Comparison of ENCODE assay signal across 11 mouse cellular contexts in genomic region chr13:23696061-23696474, GRCm38 (mm10). TPM values are rescaled to one million over a fixed set of nuclear protein-coding genes. Genes with fewer than 3 reads are reported as not detected.
DNase-seq lines count a peak whose midpoint lies in the region; ATAC-seq and TF ChIP-seq lines count a peak whose summit lies in the region.
"Had no signal": no experiment of that assay in that cellular context is flagged by ENCODE, and none has a peak within 500 bp of the region (broad histone marks: within the 10 kb centered on the region; RNA-seq: fewer than 3 reads in every experiment).

No protein-coding gene starts in this region.

- TF ChIP-seq POLR2A in spleen, adult 2 months (IDR thresholded peaks at IDR 0.05; ENCODE audit: low read depth, low read length), result no peak

- H3K9ac ChIP-seq in heart, embryonic 12.5 days, result no peak overlapping the region
- H3K9ac ChIP-seq in neural tube, embryonic 11.5 days (ENCODE audit: low read length), result no peak overlapping the region
- no peak overlapping the region for H3K9ac ChIP-seq in embryonic facial prominence, embryonic 13.5 days

- peaks cover 13% of the 10 kb centered on the region for H3K4me1 ChIP-seq in heart, embryonic 12.5 days (replicated peaks)
- 0 out of 2 replicates have a peak, but pooled peaks cover 3% of the 10 kb centered on the region for H3K4me1 ChIP-seq in neural tube, embryonic 11.5 days (ENCODE audit: control insufficient read depth, insufficient read depth, low read length)
- peaks cover 7% of the 10 kb centered on the region; the same call in 1 of the 2 replicates for H3K4me1 ChIP-seq in embryonic facial prominence, embryonic 13.5 days
- peaks cover 4% of the 10 kb centered on the region for H3K4me1 ChIP-seq in spleen, adult 2 months (ENCODE audit: control insufficient read depth, insufficient read depth, insufficient read length)

- no peaks in the 10 kb centered on the region for H3K27me3 ChIP-seq in heart, embryonic 12.5 days (replicated peaks)
- H3K27me3 ChIP-seq in neural tube, embryonic 11.5 days (ENCODE audit: control insufficient read depth, insufficient read depth, low read length), result no peaks in the 10 kb centered on the region
- no peaks in the 10 kb centered on the region for H3K27me3 ChIP-seq in embryonic facial prominence, embryonic 13.5 days
- no peaks in the 10 kb centered on the region for H3K27me3 ChIP-seq in spleen, adult 2 months (ENCODE audit: control insufficient read depth, insufficient read depth, low read length)

- no peak for ATAC-seq in heart, embryonic 12.5 days (ENCODE audit: insufficient number of reproducible peaks, low FRiP score)
- ATAC-seq in neural tube, embryonic 11.5 days (ENCODE audit: insufficient read depth, low FRiP score, low TSS enrichment), result no peak
- ATAC-seq in embryonic facial prominence, embryonic 13.5 days (ENCODE audit: insufficient number of reproducible peaks, insufficient read depth, low FRiP score, low TSS enrichment, low read depth), result no peak

- H3K36me3 ChIP-seq in heart, embryonic 12.5 days, result no peaks in the 10 kb centered on the region
- no peaks in the 10 kb centered on the region for H3K36me3 ChIP-seq in neural tube, embryonic 11.5 days (ENCODE audit: control insufficient read depth, insufficient read depth, low read length)
- no peaks in the 10 kb centered on the region for H3K36me3 ChIP-seq in embryonic facial prominence, embryonic 13.5 days
- no peaks in the 10 kb centered on the region for H3K36me3 ChIP-seq in spleen, adult 2 months (ENCODE audit: control insufficient read depth, insufficient read depth, low read length)

- no peak for DNase-seq in heart, adult 9 months (ENCODE audit: low spot score in 2 of 2)
- DNase-seq in neural tube, embryonic 11.5 days (ENCODE audit: low spot score), result no peak
- DNase-seq in neural tube, embryonic 10.5 days (ENCODE audit: extremely low spot score, low spot score), result no peak
- no peak for DNase-seq in spleen, adult 2 months (ENCODE audit: low read depth in 1 of 2, low spot score in 2 of 2)
- no peak for DNase-seq in left cerebral cortex, adult 18-20 months (ENCODE audit: low spot score in 2 of 2)
- DNase-seq in embryo, embryonic 10.5 days (ENCODE audit: low spot score), result no peak
- DNase-seq: gastrocnemius, postnatal 25 days had no signal

- no peak overlapping the region for H3K4me3 ChIP-seq in heart, embryonic 12.5 days
- no peak overlapping the region for H3K4me3 ChIP-seq in neural tube, embryonic 11.5 days (ENCODE audit: low read depth, low read length)
- no peak overlapping the region for H3K4me3 ChIP-seq in embryonic facial prominence, embryonic 13.5 days
- H3K4me3 ChIP-seq in spleen, adult 2 months (ENCODE audit: extremely low read depth, insufficient read depth, insufficient read length), result no peak overlapping the region

- no peak overlapping the region for H3K27ac ChIP-seq in heart, embryonic 12.5 days (ENCODE audit: poor library complexity, severe bottlenecking)
- H3K27ac ChIP-seq in neural tube, embryonic 11.5 days (ENCODE audit: low read depth, low read length), result peak overlapping the region; percentile 17; the same call in 1 of the 2 replicates
- H3K27ac ChIP-seq in embryonic facial prominence, embryonic 13.5 days, result 0 out of 2 replicates have a peak overlapping the region, but pooled peaks have one; percentile 48
- H3K27ac ChIP-seq in spleen, adult 2 months (ENCODE audit: insufficient read depth, low read length), result 0 out of 2 replicates have a peak overlapping the region, but pooled peaks have one; percentile 2

- no peak for TF ChIP-seq CTCF in spleen, adult 2 months (IDR thresholded peaks at IDR 0.05; ENCODE audit: extremely low read depth, insufficient read depth, insufficient read length, insufficient replicate concordance)

- 51% methylated on average over 15 of the region's 15 CpGs for WGBS in heart, embryonic 12.5 days
- WGBS in neural tube, embryonic 11.5 days, result 54% methylated on average over 15 of the region's 15 CpGs
- WGBS in embryonic facial prominence, embryonic 13.5 days, result 57% methylated on average over 15 of the region's 15 CpGs
- WGBS in spleen, adult 2 months, result 58% methylated on average over 15 of the region's 15 CpGs

- peak overlapping the region; percentile 38 for H3K4me2 ChIP-seq in heart, embryonic 12.5 days
- no peak overlapping the region for H3K4me2 ChIP-seq in neural tube, embryonic 11.5 days (ENCODE audit: low read depth)
- H3K4me2 ChIP-seq in embryonic facial prominence, embryonic 13.5 days, result peak overlapping the region; percentile 1; the same call in 1 of the 2 replicates

- no peaks in the 10 kb centered on the region for H3K9me3 ChIP-seq in heart, embryonic 12.5 days (replicated peaks)
- H3K9me3 ChIP-seq in neural tube, embryonic 11.5 days (ENCODE audit: control insufficient read depth, low read length), result no peaks in the 10 kb centered on the region
- no peaks in the 10 kb centered on the region for H3K9me3 ChIP-seq in embryonic facial prominence, embryonic 13.5 days

RNA-seq across cellular contexts. Expression of gene Hist1h1t, which starts 0.5 kb away (rescaled TPM):
- not detected in 2 replicates for polyA plus RNA-seq in heart, embryonic 12.5 days (2016; fragmentation: Nextera tagmentation; extraction: Ambion mirVana)
- not detected in 2 replicates for polyA plus RNA-seq in neural tube, embryonic 11.5 days (2014; fragmentation: Nextera tagmentation; extraction: Ambion mirVana)
- polyA plus RNA-seq in embryonic facial prominence, embryonic 13.5 days (2015; fragmentation: Nextera tagmentation; extraction: Ambion mirVana), result not detected in 2 replicates
- polyA plus RNA-seq in spleen, adult 2 months (2012; rRNA removed), result not detected in 2 replicates
- total RNA-seq in left cerebral cortex, adult 18-20 months (2021), result not detected
- total RNA-seq: gastrocnemius, postnatal 25 days; layer of hippocampus, postnatal 14 days had no signal
- polyA plus RNA-seq: neural tube, embryonic 14.5 days had no signal

RNA-seq across cellular contexts. Expression of gene Hist1h4c, which starts 2.2 kb away (rescaled TPM):
- polyA plus RNA-seq in heart, embryonic 12.5 days (2016; fragmentation: Nextera tagmentation; extraction: Ambion mirVana), result 2.7 and 3.5 TPM in 2 replicates
- 4.1 and 5.2 TPM in 2 replicates for polyA plus RNA-seq in neural tube, embryonic 11.5 days (2014; fragmentation: Nextera tagmentation; extraction: Ambion mirVana)
- polyA plus RNA-seq in embryonic facial prominence, embryonic 13.5 days (2015; fragmentation: Nextera tagmentation; extraction: Ambion mirVana), result 6.3 and 9.0 TPM in 2 replicates
- 20.0 and 33.6 TPM in 2 replicates for polyA plus RNA-seq in spleen, adult 2 months (2012; rRNA removed)
- total RNA-seq in left cerebral cortex, adult 18-20 months (2021), result 100 to 1,000 TPM; 114 to 117 TPM

RNA-seq across cellular contexts. Expression of gene Hist1h2bc, which starts 12.1 kb away (rescaled TPM):
- polyA plus RNA-seq in heart, embryonic 12.5 days (2016; fragmentation: Nextera tagmentation; extraction: Ambion mirVana), result 43.6 and 49.5 TPM in 2 replicates
- 21.3 and 22.2 TPM in 2 replicates for polyA plus RNA-seq in neural tube, embryonic 11.5 days (2014; fragmentation: Nextera tagmentation; extraction: Ambion mirVana)
- 37.5 and 39.3 TPM in 2 replicates for polyA plus RNA-seq in embryonic facial prominence, embryonic 13.5 days (2015; fragmentation: Nextera tagmentation; extraction: Ambion mirVana)
- 41.8 and 44.4 TPM in 2 replicates for polyA plus RNA-seq in spleen, adult 2 months (2012; rRNA removed)
- 10 to 100 TPM; 29.7 to 32.4 TPM for total RNA-seq in left cerebral cortex, adult 18-20 months (2021)

RNA-seq across cellular contexts. Expression of gene Hist1h2ac, which starts 12.3 kb away (rescaled TPM):
- polyA plus RNA-seq in heart, embryonic 12.5 days (2016; fragmentation: Nextera tagmentation; extraction: Ambion mirVana), result 0.70 and 0.78 TPM in 2 replicates
- polyA plus RNA-seq in neural tube, embryonic 11.5 days (2014; fragmentation: Nextera tagmentation; extraction: Ambion mirVana), result 0.92 and 0.97 TPM in 2 replicates
- polyA plus RNA-seq in embryonic facial prominence, embryonic 13.5 days (2015; fragmentation: Nextera tagmentation; extraction: Ambion mirVana), result 1.2 and 1.4 TPM in 2 replicates
- 1.2 and 2.0 TPM in 2 replicates for polyA plus RNA-seq in spleen, adult 2 months (2012; rRNA removed)
- 1 to 10 TPM; 2.4 to 2.5 TPM for total RNA-seq in left cerebral cortex, adult 18-20 months (2021)

RNA-seq across cellular contexts. Expression of gene Hfe, which starts 14.6 kb away (rescaled TPM):
- 10.5 and 13.2 TPM in 2 replicates for polyA plus RNA-seq in heart, embryonic 12.5 days (2016; fragmentation: Nextera tagmentation; extraction: Ambion mirVana)
- 3.2 and 3.3 TPM in 2 replicates for polyA plus RNA-seq in neural tube, embryonic 11.5 days (2014; fragmentation: Nextera tagmentation; extraction: Ambion mirVana)
- 5.1 and 6.5 TPM in 2 replicates for polyA plus RNA-seq in embryonic facial prominence, embryonic 13.5 days (2015; fragmentation: Nextera tagmentation; extraction: Ambion mirVana)
- 20.7 and 26.1 TPM in 2 replicates for polyA plus RNA-seq in spleen, adult 2 months (2012; rRNA removed)
- total RNA-seq in left cerebral cortex, adult 18-20 months (2021), result 1 to 10 TPM; 3.4 to 3.9 TPM
